Mouse (Mus musculus): Measurements from ENCODE around the gene Chit1. TPM values are rescaled to one million over a fixed set of nuclear protein-coding genes. Genes with fewer than 3 reads are reported as not detected.
A peak's percentile ranks its signal among the peaks of the same experiment; 100 is the strongest.

The Chit1 gene
- polyA plus RNA-seq, 1 experiment from 2014 or later: not detected

GRCm38 (mm10) chr1:134067143-134067619 lies 43.9 kb upstream of the Chit1 start:
- peaks cover 69% of the 10 kb centered on the region for H3K4me1 ChIP-seq (ENCODE audit: control insufficient read depth, insufficient read depth, low read length)
- ATAC-seq (ENCODE audit: low FRiP score) (no peak), DNase-seq (ENCODE audit: low spot score, missing footprints) (no peak)
- H3K27me3 ChIP-seq (ENCODE audit: control insufficient read depth, insufficient read depth, low read length): no peaks in the 10 kb centered on the region
- no peaks in the 10 kb centered on the region for H3K36me3 ChIP-seq (ENCODE audit: control insufficient read depth, insufficient read depth, low read length)
- H3K9me3 ChIP-seq (ENCODE audit: control insufficient read depth, low read length): no peaks in the 10 kb centered on the region
- no peak overlapping the region for H3K4me3 ChIP-seq (ENCODE audit: low read depth, low read length)
- H3K27ac ChIP-seq (ENCODE audit: low read depth, low read length): peak overlapping the region; percentile 3
- no peak overlapping the region for H3K4me2 ChIP-seq
- H3K9ac ChIP-seq (ENCODE audit: low read length): 0 out of 2 replicates have a peak overlapping the region, but pooled peaks have one; percentile 17
- 17% methylated on average over 8 of the region's 8 CpGs for WGBS

- Histone ChIP-seq H3K4me3 (ENCODE audit: low read depth, low read length) (no peak overlapping the region), H3K9ac (ENCODE audit: low read length) (no peak overlapping the region), H3K27me3 (ENCODE audit: control insufficient read depth, insufficient read depth, low read length) (no peaks in the 10 kb centered on the region), H3K4me2 (no peak overlapping the region), H3K4me1 (ENCODE audit: control insufficient read depth, insufficient read depth, low read length) (peaks cover 56% of the 10 kb centered on the region), H3K36me3 (ENCODE audit: control insufficient read depth, insufficient read depth, low read length) (peaks cover 4% of the 10 kb centered on the region; the same call in 1 of the 2 replicates), H3K27ac (ENCODE audit: low read depth, low read length) (no peak overlapping the region; the same call in 1 of the 2 replicates), H3K9me3 (ENCODE audit: control insufficient read depth, low read length) (no peaks in the 10 kb centered on the region)
- 71% methylated on average over 8 of the region's 8 CpGs for WGBS
- DNase-seq (ENCODE audit: low spot score, missing footprints) (no peak), ATAC-seq (ENCODE audit: low FRiP score) (no peak)
Measured at GRCm38 (mm10) chr1:134070099-134070669, 40.9 kb upstream of the Chit1 start.

GRCm38 (mm10) chr1:134071411-134072018 lies 39.5 kb upstream of the Chit1 start:
- Histone ChIP-seq H3K4me2 (no peak overlapping the region), H3K9me3 (ENCODE audit: control insufficient read depth, low read length) (no peaks in the 10 kb centered on the region), H3K4me3 (ENCODE audit: low read depth, low read length) (no peak overlapping the region), H3K4me1 (ENCODE audit: control insufficient read depth, insufficient read depth, low read length) (peaks cover 49% of the 10 kb centered on the region), H3K27ac (ENCODE audit: low read depth, low read length) (peak overlapping the region; percentile 75), H3K36me3 (ENCODE audit: control insufficient read depth, insufficient read depth, low read length) (peaks cover 8% of the 10 kb centered on the region; the same call in 1 of the 2 replicates), H3K27me3 (ENCODE audit: control insufficient read depth, insufficient read depth, low read length) (no peaks in the 10 kb centered on the region), H3K9ac (ENCODE audit: low read length) (no peak overlapping the region)
- 45% methylated on average over 10 of the region's 10 CpGs for WGBS
- ATAC-seq (ENCODE audit: low FRiP score) (peak; percentile 22; the same call in 1 of the 2 replicates), DNase-seq (ENCODE audit: low spot score, missing footprints) (no peak)

- no peak overlapping the region; the same call in 1 of the 2 replicates for H3K27ac ChIP-seq (ENCODE audit: low read depth, low read length)
- DNase-seq (ENCODE audit: low spot score, missing footprints) (no peak), ATAC-seq (ENCODE audit: low FRiP score) (no peak)
- peaks cover 43% of the 10 kb centered on the region for H3K4me1 ChIP-seq (ENCODE audit: control insufficient read depth, insufficient read depth, low read length)
- WGBS: 84% methylated on average over 6 of the region's 6 CpGs
- no peaks in the 10 kb centered on the region for H3K27me3 ChIP-seq (ENCODE audit: control insufficient read depth, insufficient read depth, low read length)
- H3K9me3 ChIP-seq (ENCODE audit: control insufficient read depth, low read length): no peaks in the 10 kb centered on the region
- no peak overlapping the region for H3K4me3 ChIP-seq (ENCODE audit: low read depth, low read length)
- H3K9ac ChIP-seq (ENCODE audit: low read length): no peak overlapping the region
- H3K36me3 ChIP-seq (ENCODE audit: control insufficient read depth, insufficient read depth, low read length): peaks cover 13% of the 10 kb centered on the region
- no peak overlapping the region for H3K4me2 ChIP-seq
Measured at GRCm38 (mm10) chr1:134073061-134073564, 37.9 kb upstream of the Chit1 start.

GRCm38 (mm10) chr1:134073658-134074057 lies 37.4 kb upstream of the Chit1 start:
- no peak overlapping the region for H3K9ac ChIP-seq (ENCODE audit: low read length)
- peaks cover 13% of the 10 kb centered on the region for H3K36me3 ChIP-seq (ENCODE audit: control insufficient read depth, insufficient read depth, low read length)
- no peak overlapping the region for H3K4me3 ChIP-seq (ENCODE audit: low read depth, low read length)
- H3K27me3 ChIP-seq (ENCODE audit: control insufficient read depth, insufficient read depth, low read length): no peaks in the 10 kb centered on the region
- no peaks in the 10 kb centered on the region for H3K9me3 ChIP-seq (ENCODE audit: control insufficient read depth, low read length)
- H3K27ac ChIP-seq (ENCODE audit: low read depth, low read length): no peak overlapping the region
- H3K4me2 ChIP-seq: no peak overlapping the region
- peaks cover 42% of the 10 kb centered on the region for H3K4me1 ChIP-seq (ENCODE audit: control insufficient read depth, insufficient read depth, low read length)
- no peak for ATAC-seq (ENCODE audit: low FRiP score)
- 89% methylated on average over 1 of the region's 1 CpGs for WGBS
- DNase-seq (ENCODE audit: low spot score, missing footprints): no peak

GRCm38 (mm10) chr1:134074184-134074583 lies 36.9 kb upstream of the Chit1 start:
- no peaks in the 10 kb centered on the region for H3K9me3 ChIP-seq (ENCODE audit: control insufficient read depth, low read length)
- ATAC-seq (ENCODE audit: low FRiP score) (no peak), DNase-seq (ENCODE audit: low spot score, missing footprints) (no peak)
- no peak overlapping the region for H3K4me2 ChIP-seq
- H3K9ac ChIP-seq (ENCODE audit: low read length): no peak overlapping the region
- H3K36me3 ChIP-seq (ENCODE audit: control insufficient read depth, insufficient read depth, low read length): peaks cover 13% of the 10 kb centered on the region
- H3K4me1 ChIP-seq (ENCODE audit: control insufficient read depth, insufficient read depth, low read length): peaks cover 42% of the 10 kb centered on the region
- no peak overlapping the region for H3K27ac ChIP-seq (ENCODE audit: low read depth, low read length)
- WGBS: 59% methylated on average over 3 of the region's 3 CpGs
- H3K27me3 ChIP-seq (ENCODE audit: control insufficient read depth, insufficient read depth, low read length): no peaks in the 10 kb centered on the region
- no peak overlapping the region for H3K4me3 ChIP-seq (ENCODE audit: low read depth, low read length)

DNA sequence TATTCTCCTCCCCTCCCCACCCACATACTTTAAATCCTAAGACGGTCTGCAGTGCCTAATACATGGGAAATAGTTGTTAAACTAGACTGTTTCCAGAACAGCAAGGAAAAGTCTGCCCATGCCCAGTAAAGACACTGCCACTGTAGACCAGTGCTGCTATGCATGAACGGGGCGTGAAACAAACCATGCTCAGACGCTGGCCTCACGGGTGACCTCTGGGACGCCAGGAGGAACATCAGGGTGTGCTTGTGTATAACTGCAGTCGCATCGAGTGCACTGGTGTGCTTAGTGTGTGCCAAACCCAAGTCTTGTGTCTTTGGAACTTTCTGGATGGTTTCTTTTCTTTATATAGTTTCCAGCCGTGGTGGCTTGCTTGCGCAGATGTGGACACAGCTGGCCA lies 36.4 kb upstream of the Chit1 start:
- Histone ChIP-seq H3K27ac (ENCODE audit: low read depth, low read length) (no peak overlapping the region), H3K36me3 (ENCODE audit: control insufficient read depth, insufficient read depth, low read length) (peaks cover 13% of the 10 kb centered on the region), H3K9me3 (ENCODE audit: control insufficient read depth, low read length) (no peaks in the 10 kb centered on the region), H3K9ac (ENCODE audit: low read length) (no peak overlapping the region), H3K27me3 (ENCODE audit: control insufficient read depth, insufficient read depth, low read length) (no peaks in the 10 kb centered on the region), H3K4me1 (ENCODE audit: control insufficient read depth, insufficient read depth, low read length) (peaks cover 46% of the 10 kb centered on the region), H3K4me3 (ENCODE audit: low read depth, low read length) (no peak overlapping the region), H3K4me2 (peak overlapping the region; percentile 86)
- ATAC-seq (ENCODE audit: low FRiP score) (no peak), DNase-seq (ENCODE audit: low spot score, missing footprints) (no peak)
- 87% methylated on average over 10 of the region's 10 CpGs for WGBS

DNA sequence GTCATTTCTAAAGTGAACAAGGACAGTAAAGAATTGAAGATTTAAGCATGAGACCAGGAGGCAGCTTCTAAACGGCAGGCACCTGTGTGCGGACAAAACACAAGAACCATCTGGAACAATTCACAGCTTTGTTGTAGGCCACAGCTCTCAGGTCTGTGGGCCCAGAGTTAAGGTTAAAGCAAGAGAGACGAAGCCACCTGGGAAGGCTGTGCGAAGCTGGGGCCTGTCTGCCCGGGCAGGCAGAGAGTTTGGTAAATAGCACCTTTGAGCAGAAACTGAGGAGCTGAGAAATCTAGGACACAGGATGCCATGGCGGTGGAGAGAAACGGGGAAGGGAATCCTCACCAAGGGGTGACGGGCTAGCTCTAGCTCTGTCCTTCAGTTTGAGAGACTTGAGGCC lies 35.5 kb upstream of the Chit1 start:
- DNase-seq (ENCODE audit: low spot score, missing footprints) (no peak), ATAC-seq (ENCODE audit: low FRiP score) (no peak)
- peak overlapping the region; percentile 84 for H3K4me3 ChIP-seq (ENCODE audit: low read depth, low read length)
- peak overlapping the region; percentile 86 for H3K4me2 ChIP-seq
- H3K27me3 ChIP-seq (ENCODE audit: control insufficient read depth, insufficient read depth, low read length): no peaks in the 10 kb centered on the region
- WGBS: 91% methylated on average over 8 of the region's 8 CpGs
- no peaks in the 10 kb centered on the region for H3K9me3 ChIP-seq (ENCODE audit: control insufficient read depth, low read length)
- H3K4me1 ChIP-seq (ENCODE audit: control insufficient read depth, insufficient read depth, low read length): peaks cover 47% of the 10 kb centered on the region
- no peak overlapping the region; the same call in 1 of the 2 replicates for H3K27ac ChIP-seq (ENCODE audit: low read depth, low read length)
- peaks cover 13% of the 10 kb centered on the region for H3K36me3 ChIP-seq (ENCODE audit: control insufficient read depth, insufficient read depth, low read length)
- peak overlapping the region; percentile 93; the same call in 1 of the 2 replicates for H3K9ac ChIP-seq (ENCODE audit: low read length)

- H3K27ac ChIP-seq (ENCODE audit: low read depth, low read length): peak overlapping the region; percentile 52
- WGBS: 3% methylated on average over 2 of the region's 2 CpGs
- peak overlapping the region; percentile 84 for H3K4me3 ChIP-seq (ENCODE audit: low read depth, low read length)
- peaks cover 34% of the 10 kb centered on the region for H3K4me1 ChIP-seq (ENCODE audit: control insufficient read depth, insufficient read depth, low read length)
- peaks cover 13% of the 10 kb centered on the region for H3K36me3 ChIP-seq (ENCODE audit: control insufficient read depth, insufficient read depth, low read length)
- no peaks in the 10 kb centered on the region for H3K9me3 ChIP-seq (ENCODE audit: control insufficient read depth, low read length)
- DNase-seq (ENCODE audit: low spot score, missing footprints): no peak
- no peak for ATAC-seq (ENCODE audit: low FRiP score)
- H3K27me3 ChIP-seq (ENCODE audit: control insufficient read depth, insufficient read depth, low read length): no peaks in the 10 kb centered on the region
- H3K4me2 ChIP-seq: peak overlapping the region; percentile 86
- H3K9ac ChIP-seq (ENCODE audit: low read length): peak overlapping the region; percentile 93
Measured at GRCm38 (mm10) chr1:134076789-134077188, 34.3 kb upstream of the Chit1 start.
